Mouse (Mus musculus) NIH3T3 (cell line): ENCODE measurements around the gene 4921511M17Rik.
A peak's percentile ranks its signal among the peaks of the same experiment; 100 is the strongest.
"Not testable (repeated sequence)": the region's sequence is repeated elsewhere in the genome, so short reads cannot be mapped to it uniquely, and the experiment has no call there.

ENCODE experiments used
- DNase-seq: peaks from one replicate; pipeline ENCODE4 v3.0.0-alpha.2; 2012; ENCODE audit warnings: low read depth

4921511M17Rik gene

DNA sequence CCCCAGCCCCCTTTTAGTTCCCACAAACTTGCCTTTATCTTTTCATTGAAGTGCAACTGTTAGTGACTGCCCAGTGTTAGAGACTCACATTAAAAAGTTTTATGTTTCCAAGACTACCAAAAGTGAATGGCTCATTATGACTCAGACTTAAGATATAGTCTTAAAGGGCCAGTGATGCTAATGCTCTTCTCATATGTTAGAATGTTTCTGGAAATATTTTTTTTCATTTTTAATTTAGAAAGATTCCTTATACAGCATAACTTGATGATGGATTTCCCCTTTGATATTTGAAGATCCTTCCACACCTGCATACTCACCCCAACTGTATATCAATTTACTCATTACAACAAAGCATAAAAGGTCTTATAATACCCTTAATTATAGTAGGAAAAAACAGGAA is at the start of gene 4921511M17Rik:
Gene 4921511M17Rik (minus strand): TSS at position 101 of the 400 bp plus-strand sequence.
- DNase-seq = not testable (repeated sequence)

DNA sequence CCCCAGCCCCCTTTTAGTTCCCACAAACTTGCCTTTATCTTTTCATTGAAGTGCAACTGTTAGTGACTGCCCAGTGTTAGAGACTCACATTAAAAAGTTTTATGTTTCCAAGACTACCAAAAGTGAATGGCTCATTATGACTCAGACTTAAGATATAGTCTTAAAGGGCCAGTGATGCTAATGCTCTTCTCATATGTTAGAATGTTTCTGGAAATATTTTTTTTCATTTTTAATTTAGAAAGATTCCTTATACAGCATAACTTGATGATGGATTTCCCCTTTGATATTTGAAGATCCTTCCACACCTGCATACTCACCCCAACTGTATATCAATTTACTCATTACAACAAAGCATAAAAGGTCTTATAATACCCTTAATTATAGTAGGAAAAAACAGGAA is 21.3 kb upstream of the 4921511M17Rik start, which contains the start of gene Gm10057:
Gene Gm10057 (minus strand): TSS at position 101 of the 400 bp plus-strand sequence.
- not testable (repeated sequence) for DNase-seq

DNA sequence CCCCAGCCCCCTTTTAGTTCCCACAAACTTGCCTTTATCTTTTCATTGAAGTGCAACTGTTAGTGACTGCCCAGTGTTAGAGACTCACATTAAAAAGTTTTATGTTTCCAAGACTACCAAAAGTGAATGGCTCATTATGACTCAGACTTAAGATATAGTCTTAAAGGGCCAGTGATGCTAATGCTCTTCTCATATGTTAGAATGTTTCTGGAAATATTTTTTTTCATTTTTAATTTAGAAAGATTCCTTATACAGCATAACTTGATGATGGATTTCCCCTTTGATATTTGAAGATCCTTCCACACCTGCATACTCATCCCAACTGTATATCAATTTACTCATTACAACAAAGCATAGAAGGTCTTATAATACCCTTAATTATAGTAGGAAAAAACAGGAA is 21.1 kb downstream of the 4921511M17Rik start, which contains the start of gene Samt1:
Gene Samt1 (minus strand): TSS at position 101 of the 400 bp plus-strand sequence.
- DNase-seq = not testable (repeated sequence)

DNA sequence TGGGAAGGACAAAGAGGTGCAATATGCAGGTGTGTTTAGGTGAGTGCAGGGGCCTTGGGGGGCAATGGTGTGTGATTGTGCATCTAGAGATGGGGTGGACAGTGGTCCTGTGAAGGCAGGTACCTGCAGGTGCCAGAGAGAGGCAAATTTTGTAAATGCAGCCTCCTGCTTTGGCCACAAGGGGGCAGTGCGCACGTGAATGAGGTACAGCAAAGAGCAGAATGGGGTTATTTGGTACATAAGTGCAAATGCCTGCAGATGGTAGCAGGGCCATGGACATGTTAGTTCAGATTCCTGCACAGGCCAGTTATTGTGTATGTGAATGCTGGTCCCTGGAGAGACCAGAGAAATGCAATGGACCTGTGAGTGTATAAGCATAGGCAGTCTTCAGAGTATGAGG is 56.7 kb downstream of the 4921511M17Rik start:
- DNase-seq = not testable (repeated sequence)

DNA sequence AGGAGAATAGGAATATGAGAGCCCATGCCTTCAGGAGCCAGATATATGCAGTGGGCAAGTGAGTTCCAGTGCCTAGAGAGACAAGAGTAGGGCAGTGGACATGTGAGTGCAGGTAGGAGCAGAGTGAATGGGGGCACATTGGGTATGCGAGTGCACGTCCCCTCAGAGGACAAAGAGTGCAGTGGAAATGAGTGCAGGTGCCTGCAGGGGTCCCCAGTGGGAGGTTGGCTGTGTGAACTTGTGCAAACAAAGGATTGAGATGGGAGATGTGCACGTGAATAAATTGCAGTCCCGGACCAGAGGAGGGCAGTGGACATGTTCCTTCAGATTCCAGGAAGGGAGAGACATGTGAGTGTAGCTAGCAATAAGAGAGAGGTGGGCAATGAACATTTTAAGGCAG is 57.2 kb downstream of the 4921511M17Rik start:
- DNase-seq = not testable (repeated sequence)

DNA sequence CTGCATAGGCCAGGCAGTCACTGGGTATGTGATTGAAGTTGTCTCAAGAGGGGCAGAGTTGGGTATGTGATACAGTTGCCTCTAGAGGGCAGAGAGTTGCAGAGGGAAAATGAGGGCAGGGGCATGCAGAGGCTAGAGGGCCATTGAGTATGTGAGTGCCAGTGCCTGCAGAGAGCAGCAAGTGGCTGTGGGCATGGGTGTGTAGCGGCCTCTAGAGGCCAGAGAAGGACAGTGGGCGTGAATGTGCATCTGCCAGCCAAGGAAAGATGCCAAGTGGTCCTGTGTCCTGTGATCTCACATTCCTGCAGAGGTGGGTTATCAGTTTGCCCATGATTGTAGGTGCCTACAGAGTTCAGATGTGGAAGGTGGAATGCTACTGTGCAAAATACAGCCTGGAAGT is 59.2 kb downstream of the 4921511M17Rik start:
- peak; percentile 2 for DNase-seq
